Mouse (Mus musculus): Measurements from ENCODE around the gene Ccdc182.
A peak's percentile ranks its signal among the peaks of the same experiment; 100 is the strongest.

The Ccdc182 gene

DNA sequence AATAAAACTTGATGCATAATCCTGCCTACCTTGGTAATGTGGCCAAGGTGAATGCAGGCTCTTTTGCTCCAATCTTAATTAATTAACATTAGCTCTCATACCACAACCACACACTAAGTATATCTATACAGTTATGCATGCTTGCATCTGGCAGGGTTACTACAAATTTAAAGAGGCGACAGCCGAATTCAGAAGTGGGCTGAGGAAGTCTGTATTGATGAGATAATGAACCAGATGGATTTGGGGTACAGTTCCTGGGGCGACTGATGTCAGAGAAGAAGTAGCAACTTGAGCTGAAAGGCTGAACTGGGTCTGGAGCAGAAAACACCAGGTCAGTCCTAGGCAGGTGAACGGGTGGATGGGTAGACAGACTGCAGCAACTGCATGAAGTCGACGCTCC is 11.9 kb downstream of the Ccdc182 start:
- no peak overlapping the region for H3K4me3 ChIP-seq (replicated peaks; ENCODE audit: low read length)
- H3K4me1 ChIP-seq (replicated peaks; ENCODE audit: low read depth, low read length), result peaks cover 28% of the 10 kb centered on the region
- no peak for TF ChIP-seq CTCF (conservative IDR thresholded peaks at IDR 0.05; ENCODE audit: low read length)
- no peak for TF ChIP-seq POU5F1 (IDR thresholded peaks at IDR 0.05; ENCODE audit: borderline replicate concordance, low read length)
- TF ChIP-seq NANOG (IDR thresholded peaks at IDR 0.05; ENCODE audit: borderline replicate concordance, low read length), result no peak
- H3K9me3 ChIP-seq (ENCODE audit: low read length), result no peaks in the 10 kb centered on the region
- H3K36me3 ChIP-seq (ENCODE audit: insufficient read depth, low read length), result no peaks in the 10 kb centered on the region
- peaks cover 29% of the 10 kb centered on the region for H3K27me3 ChIP-seq (ENCODE audit: insufficient read depth, low read length)

DNA sequence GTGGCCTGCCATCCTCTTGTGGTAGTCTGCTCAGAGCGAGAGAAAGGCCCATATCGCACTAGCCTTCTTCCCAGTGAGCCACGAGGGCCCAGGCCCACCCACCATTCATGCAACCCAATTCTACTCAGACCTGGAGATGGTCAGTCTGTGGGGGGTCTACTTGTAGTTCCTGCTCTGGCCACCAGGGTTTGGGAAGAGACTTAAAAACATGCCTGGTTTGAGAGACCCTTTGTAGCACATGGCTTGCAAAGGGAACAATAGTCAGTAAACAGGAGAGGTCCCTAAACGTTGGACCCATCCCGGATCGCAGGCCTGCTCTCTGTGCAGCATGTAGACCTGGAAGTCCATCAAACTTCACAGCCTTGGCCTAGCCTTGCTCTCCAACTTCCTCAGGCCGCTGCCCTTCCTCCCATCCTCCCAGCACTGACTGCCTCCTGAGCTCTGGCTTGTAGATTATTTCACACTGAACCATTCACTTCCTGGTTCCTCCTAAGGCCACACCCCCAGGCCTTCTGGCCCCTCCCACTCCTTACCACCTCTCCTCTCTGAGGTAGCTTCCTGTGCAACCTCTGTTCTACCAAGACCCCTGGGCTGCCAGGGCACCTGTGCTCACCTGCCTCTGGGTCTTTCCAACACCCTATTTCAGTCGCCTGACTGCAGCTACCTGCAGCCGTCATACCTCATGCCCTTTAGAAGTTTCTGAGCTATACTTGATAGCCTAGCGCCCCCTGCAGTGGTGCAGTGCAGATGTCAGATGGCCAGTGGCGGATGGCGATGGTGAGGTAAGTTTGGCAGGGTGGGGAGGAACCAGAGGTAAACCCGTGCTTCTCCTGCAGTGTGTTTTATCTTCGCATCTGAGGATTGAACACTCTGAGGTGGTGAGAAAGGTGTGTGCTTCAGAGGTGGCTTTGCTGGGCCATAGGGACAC is 14.0 kb downstream of the Ccdc182 start:
- Histone ChIP-seq H3K36me3 (ENCODE audit: insufficient read depth, low read length) (no peaks in the 10 kb centered on the region), H3K9me3 (ENCODE audit: low read length) (no peaks in the 10 kb centered on the region), H3K27me3 (ENCODE audit: insufficient read depth, low read length) (peaks cover 38% of the 10 kb centered on the region), H3K4me1 (replicated peaks; ENCODE audit: low read depth, low read length) (peaks cover 28% of the 10 kb centered on the region), H3K4me3 (replicated peaks; ENCODE audit: low read length) (peak overlapping the region; percentile 37)
- TF ChIP-seq POU5F1 (IDR thresholded peaks at IDR 0.05; ENCODE audit: borderline replicate concordance, low read length), result no peak
- no peak for TF ChIP-seq NANOG (IDR thresholded peaks at IDR 0.05; ENCODE audit: borderline replicate concordance, low read length)
- peak; percentile 59 for TF ChIP-seq CTCF (conservative IDR thresholded peaks at IDR 0.05; ENCODE audit: low read length)

DNA sequence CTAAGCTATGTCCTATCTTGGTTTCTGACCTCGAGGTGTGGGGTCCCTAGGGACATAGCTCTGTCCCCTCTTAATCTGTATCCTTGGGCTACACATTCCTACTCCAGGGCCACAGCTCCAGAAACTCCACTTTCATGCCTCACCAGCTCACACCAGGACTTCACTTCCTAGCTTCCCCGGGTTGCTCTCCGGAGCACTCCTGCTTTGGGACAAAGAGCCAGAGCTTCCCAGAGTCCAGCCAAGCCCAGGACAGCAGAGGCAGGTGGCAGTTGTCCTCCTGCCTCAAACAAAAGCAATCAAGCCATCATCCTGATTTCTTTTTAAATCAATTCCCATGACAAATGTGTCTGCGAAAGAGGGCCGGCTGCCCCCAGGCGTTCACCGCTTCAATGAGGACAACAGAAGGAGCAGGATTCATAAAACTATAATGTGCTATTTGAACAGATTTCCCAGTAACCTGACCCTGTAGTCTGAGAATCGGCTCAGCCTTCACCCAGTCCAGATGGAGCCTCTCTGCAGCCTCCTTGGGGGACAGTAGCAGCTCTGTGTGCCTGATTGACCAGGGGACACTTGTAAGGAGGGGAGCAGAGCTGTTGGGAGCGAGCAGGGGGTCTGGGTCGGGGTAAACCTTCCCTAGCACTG is 15.3 kb downstream of the Ccdc182 start:
- Histone ChIP-seq H3K9me3 (ENCODE audit: low read length) (no peaks in the 10 kb centered on the region), H3K4me1 (replicated peaks; ENCODE audit: low read depth, low read length) (peaks cover 28% of the 10 kb centered on the region), H3K4me3 (replicated peaks; ENCODE audit: low read length) (no peak overlapping the region), H3K36me3 (ENCODE audit: insufficient read depth, low read length) (no peaks in the 10 kb centered on the region), H3K27me3 (ENCODE audit: insufficient read depth, low read length) (peaks cover 44% of the 10 kb centered on the region)
- TF ChIP-seq NANOG (IDR thresholded peaks at IDR 0.05; ENCODE audit: borderline replicate concordance, low read length), result no peak

DNA sequence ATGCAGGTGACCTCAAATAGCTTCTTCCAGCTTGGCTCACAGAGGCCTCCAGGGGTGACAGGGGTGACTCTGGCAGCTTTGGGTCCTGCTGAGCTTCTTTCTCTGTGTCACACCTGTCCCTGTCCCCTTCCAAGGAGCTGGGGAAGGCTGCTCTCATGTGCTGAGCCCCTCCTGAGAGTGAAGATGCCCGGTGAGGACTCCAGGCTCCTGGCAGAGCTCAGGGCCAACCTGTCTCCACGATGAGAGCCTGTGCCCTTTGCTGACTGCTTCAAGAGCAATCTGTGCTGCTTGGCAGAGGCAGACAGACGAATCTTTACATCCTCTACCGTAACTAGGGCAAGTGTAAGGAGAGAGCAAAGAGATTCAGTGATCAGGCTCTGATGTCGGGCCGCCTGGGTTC is 16.9 kb downstream of the Ccdc182 start:
- TF ChIP-seq CTCF (conservative IDR thresholded peaks at IDR 0.05; ENCODE audit: low read length), result no peak
- TF ChIP-seq NANOG (IDR thresholded peaks at IDR 0.05; ENCODE audit: borderline replicate concordance, low read length), result no peak
- TF ChIP-seq POU5F1 (IDR thresholded peaks at IDR 0.05; ENCODE audit: borderline replicate concordance, low read length), result no peak
- no peaks in the 10 kb centered on the region for H3K36me3 ChIP-seq (ENCODE audit: insufficient read depth, low read length)
- H3K27me3 ChIP-seq (ENCODE audit: insufficient read depth, low read length), result peaks cover 47% of the 10 kb centered on the region
- H3K9me3 ChIP-seq (ENCODE audit: low read length), result no peaks in the 10 kb centered on the region
- H3K4me1 ChIP-seq (replicated peaks; ENCODE audit: low read depth, low read length), result peaks cover 28% of the 10 kb centered on the region
- H3K4me3 ChIP-seq (replicated peaks; ENCODE audit: low read length), result no peak overlapping the region

DNA sequence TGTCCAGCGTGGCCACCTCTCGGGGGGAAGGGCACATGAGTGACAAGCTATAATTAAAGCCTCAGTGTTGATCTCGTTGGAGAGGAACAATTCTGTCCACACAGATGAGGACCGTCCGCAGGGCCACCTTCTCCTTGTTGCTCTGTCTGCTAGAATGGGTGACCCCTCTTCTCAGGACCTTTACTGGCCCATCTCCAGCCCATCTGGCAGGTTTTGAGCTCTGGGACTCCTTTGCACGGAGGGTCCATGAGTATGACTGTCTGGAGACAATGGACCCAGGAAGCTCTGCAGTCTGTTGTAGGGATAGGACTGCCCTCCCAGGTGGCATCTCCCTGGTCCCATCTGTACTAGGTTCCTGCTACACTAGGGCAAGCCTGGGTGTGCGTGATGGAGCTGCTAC is 17.7 kb downstream of the Ccdc182 start:
- no peaks in the 10 kb centered on the region for H3K9me3 ChIP-seq (ENCODE audit: low read length)
- no peak for TF ChIP-seq CTCF (conservative IDR thresholded peaks at IDR 0.05; ENCODE audit: low read length)
- no peak for TF ChIP-seq NANOG (IDR thresholded peaks at IDR 0.05; ENCODE audit: borderline replicate concordance, low read length)
- no peak for TF ChIP-seq POU5F1 (IDR thresholded peaks at IDR 0.05; ENCODE audit: borderline replicate concordance, low read length)
- H3K36me3 ChIP-seq (ENCODE audit: insufficient read depth, low read length), result no peaks in the 10 kb centered on the region
- H3K4me3 ChIP-seq (replicated peaks; ENCODE audit: low read length), result no peak overlapping the region
- peaks cover 28% of the 10 kb centered on the region for H3K4me1 ChIP-seq (replicated peaks; ENCODE audit: low read depth, low read length)
- H3K27me3 ChIP-seq (ENCODE audit: insufficient read depth, low read length), result peaks cover 41% of the 10 kb centered on the region

DNA sequence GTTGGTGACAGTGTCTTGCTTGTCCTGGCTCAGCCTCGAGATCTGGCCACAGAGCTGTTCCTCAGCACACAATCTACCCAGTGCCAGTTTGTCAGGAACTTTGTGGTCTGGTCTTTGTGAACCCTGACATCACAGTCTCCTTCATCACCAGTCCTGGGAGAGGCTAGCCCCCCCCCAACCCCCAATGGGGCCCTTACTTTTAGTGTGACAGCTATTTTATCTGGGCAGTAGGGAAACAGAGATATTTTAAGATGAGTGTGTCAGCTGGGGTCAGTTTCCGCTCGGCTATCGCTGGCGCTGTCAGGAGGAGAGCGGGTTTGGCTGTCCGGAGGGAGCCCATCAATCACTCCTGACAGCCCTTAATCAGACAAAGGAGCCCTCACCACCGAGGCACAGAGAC is 19.7 kb downstream of the Ccdc182 start:
- Histone ChIP-seq H3K27me3 (ENCODE audit: insufficient read depth, low read length) (peaks cover 42% of the 10 kb centered on the region), H3K36me3 (ENCODE audit: insufficient read depth, low read length) (no peaks in the 10 kb centered on the region), H3K4me3 (replicated peaks; ENCODE audit: low read length) (no peak overlapping the region), H3K9me3 (ENCODE audit: low read length) (no peaks in the 10 kb centered on the region), H3K4me1 (replicated peaks; ENCODE audit: low read depth, low read length) (peaks cover 18% of the 10 kb centered on the region)
- TF ChIP-seq POU5F1 (IDR thresholded peaks at IDR 0.05; ENCODE audit: borderline replicate concordance, low read length), result no peak
- no peak for TF ChIP-seq CTCF (conservative IDR thresholded peaks at IDR 0.05; ENCODE audit: low read length)
- no peak for TF ChIP-seq NANOG (IDR thresholded peaks at IDR 0.05; ENCODE audit: borderline replicate concordance, low read length)

DNA sequence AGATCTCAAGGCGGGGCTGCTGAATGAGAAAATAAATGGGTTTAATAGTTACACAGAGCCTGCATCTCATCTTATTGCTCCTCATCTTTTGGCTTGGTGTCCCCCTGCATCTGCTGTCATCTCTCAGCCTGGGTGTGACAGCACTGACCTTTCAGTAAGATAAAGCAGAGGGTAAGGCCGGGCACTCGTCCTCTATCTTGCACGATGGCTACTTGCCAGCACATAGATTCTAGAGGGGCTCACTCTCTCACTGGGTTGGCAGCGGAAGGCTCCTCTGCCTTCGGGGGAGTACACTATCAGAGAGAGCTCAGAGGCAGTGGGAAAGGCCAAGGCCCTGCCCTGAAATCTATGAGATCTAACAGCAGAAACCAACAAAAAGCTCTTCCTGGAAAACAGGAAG is 20.6 kb downstream of the Ccdc182 start:
- TF ChIP-seq CTCF (conservative IDR thresholded peaks at IDR 0.05; ENCODE audit: low read length) (no peak), POU5F1 (IDR thresholded peaks at IDR 0.05; ENCODE audit: borderline replicate concordance, low read length) (no peak), NANOG (IDR thresholded peaks at IDR 0.05; ENCODE audit: borderline replicate concordance, low read length) (no peak)
- Histone ChIP-seq H3K9me3 (ENCODE audit: low read length) (no peaks in the 10 kb centered on the region), H3K4me3 (replicated peaks; ENCODE audit: low read length) (no peak overlapping the region), H3K27me3 (ENCODE audit: insufficient read depth, low read length) (peaks cover 42% of the 10 kb centered on the region), H3K4me1 (replicated peaks; ENCODE audit: low read depth, low read length) (peaks cover 9% of the 10 kb centered on the region; the same call in 1 of the 2 replicates), H3K36me3 (ENCODE audit: insufficient read depth, low read length) (no peaks in the 10 kb centered on the region)

DNA sequence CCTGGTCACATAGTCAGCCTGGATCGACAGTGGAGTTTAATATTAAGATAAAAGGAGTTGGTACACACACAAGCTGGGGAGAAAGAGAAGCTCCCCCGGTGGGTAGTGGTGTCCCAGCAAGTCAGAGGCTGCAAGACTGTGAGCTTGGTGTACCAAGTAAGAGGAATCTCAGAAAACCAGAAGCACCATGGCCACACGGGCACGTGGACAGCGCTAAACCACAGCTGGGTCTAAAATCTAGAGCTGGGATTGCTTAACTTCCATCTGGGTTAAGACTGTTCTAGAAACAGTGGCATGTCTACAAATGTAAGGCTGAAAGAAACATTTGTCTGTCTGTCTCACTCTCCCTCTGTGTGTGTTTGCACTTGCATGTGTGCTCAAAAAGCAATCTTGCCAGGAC is 21.5 kb downstream of the Ccdc182 start:
- Histone ChIP-seq H3K4me3 (replicated peaks; ENCODE audit: low read length) (no peak overlapping the region), H3K4me1 (replicated peaks; ENCODE audit: low read depth, low read length) (peaks cover 9% of the 10 kb centered on the region; the same call in 1 of the 2 replicates), H3K9me3 (ENCODE audit: low read length) (no peaks in the 10 kb centered on the region), H3K27me3 (ENCODE audit: insufficient read depth, low read length) (peaks cover 43% of the 10 kb centered on the region), H3K36me3 (ENCODE audit: insufficient read depth, low read length) (no peaks in the 10 kb centered on the region)
- TF ChIP-seq NANOG (IDR thresholded peaks at IDR 0.05; ENCODE audit: borderline replicate concordance, low read length), result no peak
- no peak for TF ChIP-seq CTCF (conservative IDR thresholded peaks at IDR 0.05; ENCODE audit: low read length)
- TF ChIP-seq POU5F1 (IDR thresholded peaks at IDR 0.05; ENCODE audit: borderline replicate concordance, low read length), result no peak
